11 mouse cellular contexts compared by ENCODE assay signal in the genomic region with DNA sequence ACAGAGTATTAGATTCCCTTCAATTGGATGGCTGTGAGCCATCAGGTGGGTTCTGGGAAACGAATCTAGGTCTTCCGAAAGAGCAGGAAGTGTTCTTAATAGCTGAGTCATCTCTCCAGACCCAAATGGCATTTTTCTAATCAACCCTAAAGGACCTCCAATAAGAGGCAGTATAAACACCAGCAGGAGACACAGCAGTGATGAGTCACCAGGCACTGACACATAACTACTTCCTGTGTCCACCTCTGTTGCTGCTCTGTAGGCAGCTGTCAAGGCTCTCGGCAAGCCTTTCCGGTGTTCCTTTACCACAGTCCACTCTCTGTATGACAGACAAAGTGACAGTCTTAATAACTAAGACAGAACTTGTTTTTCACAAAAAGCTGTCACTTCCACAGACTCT.
DNase-seq lines count a peak whose midpoint lies in the region; ATAC-seq lines count a peak whose summit lies in the region.
"Had no signal": no experiment of that assay in that cellular context is flagged by ENCODE, and none has a peak within 500 bp of the region (broad histone marks: within the 10 kb centered on the region; RNA-seq: fewer than 3 reads in every experiment).

No protein-coding gene starts in this region.

- H3K9me3 ChIP-seq in intestine, embryonic 15.5 days: no peaks in the 10 kb centered on the region
- H3K9me3 ChIP-seq: forebrain, embryonic 12.5 days had no signal

- H3K27me3 ChIP-seq in intestine, embryonic 15.5 days (replicated peaks): no peaks in the 10 kb centered on the region
- H3K27me3 ChIP-seq: forebrain, embryonic 12.5 days had no signal

- H3K9ac ChIP-seq in intestine, embryonic 15.5 days: no peak overlapping the region
- H3K9ac ChIP-seq: forebrain, embryonic 12.5 days had no signal

- H3K27ac ChIP-seq in intestine, embryonic 15.5 days: no peak overlapping the region
- H3K27ac ChIP-seq: forebrain, embryonic 12.5 days had no signal

- no peaks in the 10 kb centered on the region for H3K4me1 ChIP-seq in intestine, embryonic 15.5 days (replicated peaks)
- H3K4me1 ChIP-seq: forebrain, embryonic 12.5 days had no signal

- peak; percentile 47; the same call in 1 of the 2 replicates for ATAC-seq in intestine, embryonic 15.5 days

- no peak overlapping the region for H3K4me2 ChIP-seq in intestine, embryonic 15.5 days (replicated peaks)
- H3K4me2 ChIP-seq: forebrain, embryonic 12.5 days had no signal

- DNase-seq in heart, adult 11 months: peak; percentile 91
- no peak for DNase-seq in heart, adult 8-10 months (ENCODE audit: low spot score)
- DNase-seq in 3T3-L1 (ENCODE audit: low read depth, low spot score) (peak; percentile 86), adipocyte (ENCODE audit: low spot score) (peak; percentile 48)
- no peak for DNase-seq in layer of hippocampus, postnatal 14 days (ENCODE audit: low spot score in 2 of 2)
- no peak for DNase-seq in spleen, postnatal 36 days (ENCODE audit: low spot score in 2 of 2)
- DNase-seq in T-cell, adult 2 months (ENCODE audit: low spot score): no peak
- DNase-seq: cerebellum, adult 11 months; lung, postnatal 10 days had no signal

- 61% methylated on average over 4 of the region's 4 CpGs for WGBS in intestine, embryonic 15.5 days

- H3K4me3 ChIP-seq in intestine, embryonic 15.5 days (replicated peaks): no peak overlapping the region
- H3K4me3 ChIP-seq: forebrain, embryonic 12.5 days had no signal

- H3K36me3 ChIP-seq in intestine, embryonic 15.5 days: no peaks in the 10 kb centered on the region

Comparison
In these comparisons a context has a peak if more than half of its experiments do, and no peak if none do; other contexts are left out.
1. DNase-seq: peak in heart, adult 11 months (single experiment), 3T3-L1 (single experiment) and adipocyte (single experiment); none in heart, adult 8-10 months (single experiment), layer of hippocampus, postnatal 14 days (0 of 2), spleen, postnatal 36 days (0 of 2) and T-cell, adult 2 months (single experiment).